Mouse (Mus musculus) T-helper 1 cell (primary cell): Measurements from ENCODE around the gene Mis18a.

Experiments used
- in situ Hi-C: fragments of 300-600 bp; cut with MboI, MseI; formaldehyde crosslinking; loops from one replicate; pipeline ENCODE4 v1.15.1; 2025; ENCODE audit warnings: high pct_unique_total_duplicates

Gene Mis18a

DNA sequence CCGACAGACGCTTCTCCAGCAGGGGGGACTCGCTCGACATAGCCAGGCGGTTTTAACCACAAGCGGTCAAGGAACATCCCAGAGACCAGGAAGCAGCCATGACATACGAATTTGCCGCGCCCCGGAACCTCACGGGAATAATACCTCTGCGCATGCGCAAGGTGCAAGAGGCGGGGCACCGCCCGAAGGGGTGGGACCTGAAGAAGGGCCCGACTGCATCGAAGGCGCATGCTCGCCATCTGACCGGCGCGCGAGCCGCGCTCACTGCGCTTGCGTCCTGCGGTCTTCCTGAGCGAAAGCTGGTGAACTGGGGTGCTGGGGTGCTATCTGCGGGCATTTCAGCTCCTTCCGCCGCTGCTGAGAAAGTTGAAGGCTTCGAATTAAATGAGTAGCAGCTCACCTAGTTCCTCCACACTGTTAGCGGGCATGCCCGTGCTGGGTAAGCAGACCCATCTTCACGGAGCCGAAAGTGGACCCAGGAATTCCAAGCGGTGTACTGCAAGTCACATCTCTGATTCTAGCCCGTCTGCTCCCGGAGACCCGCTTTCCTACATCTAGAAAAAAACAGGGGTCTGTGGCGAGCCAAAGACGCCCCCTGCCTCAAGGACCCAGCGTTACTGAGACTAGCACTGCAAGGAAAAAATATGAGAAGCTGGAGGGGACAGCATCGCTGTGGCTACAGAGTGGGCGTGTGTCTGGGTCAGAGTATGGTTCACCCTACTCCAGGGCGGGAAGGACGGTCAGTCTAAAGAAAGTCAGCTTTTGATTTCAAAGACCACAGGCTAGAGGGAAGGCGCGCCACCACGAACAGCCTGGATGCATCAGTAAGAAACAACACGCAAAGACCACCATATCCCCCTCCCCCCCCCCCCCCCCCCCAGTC lies at the start of gene Mis18a:
Gene Mis18a (minus strand): TSS at position 172 of the 883 bp plus-strand sequence.
- in situ Hi-C loops = no loop called here

DNA sequence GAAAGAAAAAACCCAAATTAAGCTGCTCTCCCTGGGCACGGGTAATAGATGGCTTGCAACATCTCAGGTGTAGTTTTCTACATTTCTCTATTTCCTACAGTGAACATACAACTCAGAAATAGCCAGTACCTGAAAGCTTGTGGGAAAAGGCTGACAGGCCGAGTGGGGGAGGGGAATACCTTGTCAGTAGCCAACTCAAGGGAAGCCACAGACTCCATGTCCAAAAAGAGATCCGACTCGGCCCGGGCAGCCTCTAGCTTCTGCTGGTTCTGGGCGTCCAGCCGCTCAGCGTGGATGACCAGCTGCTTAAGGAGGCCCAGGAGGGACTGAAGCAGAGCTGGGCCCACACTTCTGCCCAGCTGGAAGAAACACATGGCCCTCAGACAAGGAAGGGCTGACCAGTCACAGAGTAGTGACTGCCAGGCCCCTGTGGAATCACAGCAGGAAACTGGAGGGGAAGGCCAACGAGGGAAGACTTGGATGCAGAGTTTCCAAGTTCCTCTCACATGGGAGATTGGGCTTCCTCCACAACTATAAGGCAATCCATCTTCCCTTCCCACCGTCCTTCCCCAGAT lies 48.8 kb upstream of the Mis18a start:
- in situ Hi-C loops = no loop called here

DNA sequence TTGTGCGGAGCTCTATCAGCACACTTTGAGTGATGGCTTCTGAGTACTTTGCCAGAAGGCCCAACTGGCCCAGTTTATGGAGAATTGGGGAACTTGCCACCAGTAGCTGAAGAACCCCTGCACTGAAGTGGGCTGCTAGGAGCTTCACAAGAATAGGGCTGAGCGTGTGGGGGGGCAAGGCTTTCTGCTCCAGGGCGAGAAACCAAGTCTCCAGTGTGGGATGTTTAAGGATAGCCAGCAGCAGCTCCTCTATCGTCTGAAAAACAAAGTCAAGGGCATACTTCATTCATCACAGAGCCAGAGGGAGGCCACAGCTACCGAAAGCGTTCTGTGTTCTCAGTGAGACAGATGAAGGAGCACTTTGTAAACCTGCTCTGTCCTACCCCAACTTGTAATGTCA lies 47.4 kb upstream of the Mis18a start:
- in situ Hi-C loops = no loop called here

DNA sequence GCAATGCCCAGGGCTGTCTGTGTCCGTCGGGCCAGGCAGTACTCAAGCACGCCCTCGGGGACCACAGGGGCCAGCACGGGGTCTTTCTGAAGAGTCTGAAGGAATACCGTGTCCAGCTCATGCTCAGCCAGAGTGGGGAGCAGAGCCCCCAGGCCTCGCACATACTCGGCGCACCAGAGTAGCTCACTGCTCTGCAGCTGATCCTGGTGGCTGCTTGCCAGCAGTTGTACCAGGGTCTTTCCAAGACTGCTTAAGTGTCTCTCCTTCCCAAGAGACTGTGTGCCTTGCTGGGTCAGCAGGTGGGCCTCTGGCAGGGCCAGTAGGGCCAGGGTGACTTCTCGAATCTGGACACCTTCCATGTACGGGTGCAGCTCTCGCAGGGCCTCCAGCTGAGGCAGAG lies 47.0 kb upstream of the Mis18a start:
- in situ Hi-C loops = no loop called here

DNA sequence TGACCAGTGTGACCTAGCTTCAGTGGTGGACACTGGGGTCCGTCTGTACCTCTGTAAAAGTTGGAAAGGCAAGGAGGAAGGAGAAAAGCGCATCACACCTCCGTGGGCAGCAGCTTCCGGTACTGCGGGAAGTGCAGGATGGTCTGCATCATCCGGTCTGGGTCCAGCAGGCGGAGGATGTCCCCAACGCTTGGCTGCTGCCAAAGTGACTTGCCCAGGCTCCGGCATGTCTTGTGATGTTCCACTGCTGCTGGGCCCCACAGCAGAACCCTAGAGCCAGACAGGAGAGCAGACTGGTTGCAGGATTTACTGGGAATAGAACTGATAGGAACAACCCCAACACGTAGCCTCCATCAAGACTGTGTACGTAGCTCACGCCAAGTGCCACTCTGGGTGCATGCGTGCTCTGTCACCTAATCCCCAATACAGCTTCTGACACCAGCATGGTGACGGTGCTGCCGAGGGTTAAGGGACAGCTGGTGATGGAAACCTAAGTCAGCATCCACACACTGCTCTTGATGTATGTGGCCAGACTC lies 39.8 kb upstream of the Mis18a start:
- in situ Hi-C loops = no loop called here

DNA sequence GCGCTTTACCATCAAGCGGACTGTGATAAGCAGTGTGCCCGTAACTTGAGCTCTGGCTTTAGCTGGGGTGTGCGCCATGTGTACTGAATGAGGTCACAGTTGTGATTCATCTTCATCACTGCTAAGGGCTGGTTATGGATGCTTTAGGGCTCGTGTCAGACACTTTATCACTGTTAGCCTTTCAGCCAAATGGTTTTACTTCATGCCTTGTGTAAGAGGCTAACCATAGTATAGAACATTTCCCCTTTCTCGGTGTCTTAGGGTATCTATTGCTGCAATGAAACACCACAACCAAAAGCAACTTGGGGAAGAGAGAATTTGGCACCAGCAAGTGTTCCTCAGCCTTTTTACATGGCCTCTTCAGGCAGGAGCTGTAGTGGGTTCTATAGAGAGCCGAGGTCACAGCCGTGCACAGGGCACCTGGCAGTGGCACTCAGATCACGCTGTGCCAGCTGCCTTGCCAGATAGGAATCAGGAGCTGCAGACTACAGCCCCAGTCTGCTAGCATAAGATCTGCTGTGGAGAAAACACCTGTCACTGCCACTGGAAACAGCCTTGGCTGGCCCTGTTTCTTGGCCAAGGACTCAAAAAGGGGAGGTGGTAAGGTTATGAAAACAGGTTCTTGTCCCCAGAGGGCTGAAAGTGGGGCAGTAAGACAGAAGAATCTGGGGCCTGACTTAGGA lies 38.1 kb upstream of the Mis18a start:
- in situ Hi-C loops = no loop called here

DNA sequence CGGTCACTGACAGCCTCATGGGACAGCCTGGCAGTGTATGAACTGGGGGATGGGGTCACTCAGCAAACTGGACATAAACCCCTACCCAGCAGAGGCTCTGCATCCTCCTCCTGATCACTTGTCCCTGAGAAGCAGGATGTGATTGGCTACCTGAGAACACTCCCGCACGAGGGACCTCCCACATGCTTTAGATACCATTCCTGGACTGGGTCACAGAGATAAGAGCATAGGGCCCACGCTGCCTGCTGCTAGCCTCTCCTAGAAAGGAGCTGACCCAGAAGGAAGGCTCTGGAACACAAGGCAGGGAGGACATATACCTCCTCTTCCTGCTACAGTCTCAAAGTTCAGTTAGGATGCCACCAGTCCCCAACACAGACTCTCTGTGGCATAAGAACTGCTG lies 33.3 kb upstream of the Mis18a start:
- in situ Hi-C loops = no loop called here

DNA sequence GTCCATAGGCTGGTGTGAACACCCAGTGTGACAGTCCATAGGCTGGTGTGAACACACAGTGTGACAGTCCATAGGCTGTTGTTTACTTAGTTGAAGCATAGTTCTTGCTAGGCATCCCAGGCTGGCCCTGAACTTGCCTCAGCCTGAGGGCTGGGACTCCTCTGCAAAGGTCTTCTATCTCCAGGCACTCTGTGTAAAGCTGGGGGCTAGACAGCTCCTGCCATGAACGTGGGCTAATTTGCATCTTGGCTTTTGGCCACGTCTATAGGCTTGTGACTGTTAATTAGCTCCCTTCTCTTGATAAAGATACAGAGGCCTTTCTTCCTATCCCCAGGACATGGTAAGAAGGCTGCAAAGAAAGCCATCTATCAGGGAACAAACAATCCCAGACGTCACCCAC lies 32.1 kb upstream of the Mis18a start:
- in situ Hi-C loops = loop anchor here (10.0 kb wide), 1 partner anchor 525 kb away; no protein-coding TSS in a partner anchor

DNA sequence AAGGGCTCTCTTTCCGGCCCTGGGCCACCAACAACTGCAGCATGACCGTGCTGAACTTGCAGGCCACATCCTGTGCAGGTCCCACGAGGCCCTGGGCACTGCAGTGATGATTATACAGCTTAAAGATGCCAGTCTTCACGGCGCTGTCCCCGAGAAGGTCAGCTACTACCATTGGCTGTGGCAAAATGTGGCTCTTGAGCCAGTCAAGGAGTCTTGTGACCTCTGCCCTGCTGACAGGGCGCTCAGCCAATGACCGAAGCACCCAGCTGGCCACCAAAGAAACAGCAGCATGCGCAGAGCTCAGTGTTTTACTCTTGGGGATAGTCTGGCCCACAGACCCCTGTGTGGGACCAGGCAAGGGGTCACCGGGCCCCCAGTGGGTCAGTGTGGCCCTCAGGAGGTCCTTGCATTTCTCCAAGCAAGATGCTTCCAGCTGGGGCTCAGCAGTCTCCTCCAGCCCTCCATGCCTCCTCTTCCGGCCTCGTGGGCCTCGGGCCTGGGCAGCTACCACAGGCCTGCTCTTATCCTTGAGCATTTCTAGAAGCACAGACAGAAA lies 26.3 kb upstream of the Mis18a start:
- in situ Hi-C loops = loop anchor here (10.0 kb wide), 1 partner anchor 531 kb away; no protein-coding TSS in a partner anchor

DNA sequence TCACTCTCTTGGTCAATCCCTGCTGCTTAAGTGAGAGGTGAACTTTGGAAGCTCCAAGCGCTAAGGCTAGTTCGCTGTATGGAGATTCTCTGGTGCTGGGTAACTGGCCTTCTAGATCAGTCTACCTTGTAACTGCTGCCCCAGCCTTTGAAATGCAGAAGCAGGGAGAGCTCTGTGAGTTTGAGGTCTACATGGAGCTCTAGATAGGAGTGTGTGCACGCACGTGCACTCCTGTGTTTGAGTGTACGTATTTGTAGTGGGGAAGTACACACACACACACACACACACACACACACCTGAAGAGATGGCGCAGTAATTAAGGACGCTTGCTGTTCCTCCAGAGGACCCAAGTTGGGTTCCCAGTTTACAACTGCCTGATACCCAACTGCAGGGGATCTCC lies 21.0 kb upstream of the Mis18a start:
- in situ Hi-C loops = loop anchor here (5.0 kb wide), 1 partner anchor 59 kb away; no protein-coding TSS in a partner anchor

DNA sequence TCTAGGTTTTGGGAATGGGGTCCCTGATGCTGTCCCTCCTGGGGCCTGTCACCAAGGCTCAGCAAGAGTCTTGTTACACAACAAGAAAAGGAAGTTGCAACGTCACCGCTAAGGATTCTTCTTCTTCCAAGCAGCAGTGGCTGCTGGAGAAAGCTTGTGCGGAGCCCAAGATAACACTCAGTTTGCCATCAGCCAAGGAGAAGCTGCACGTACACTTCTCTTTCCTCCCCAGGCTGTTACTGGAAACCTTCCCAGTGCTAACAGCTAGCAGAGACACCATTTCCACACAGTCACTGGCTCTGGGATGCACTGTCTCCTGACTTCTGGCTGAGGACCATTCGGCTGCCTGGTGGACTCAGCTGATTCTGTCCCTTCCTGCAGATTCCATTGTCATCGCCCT lies 19.9 kb upstream of the Mis18a start:
- in situ Hi-C loops = loop anchor here (5.0 kb wide), 1 partner anchor 60 kb away; no protein-coding TSS in a partner anchor

DNA sequence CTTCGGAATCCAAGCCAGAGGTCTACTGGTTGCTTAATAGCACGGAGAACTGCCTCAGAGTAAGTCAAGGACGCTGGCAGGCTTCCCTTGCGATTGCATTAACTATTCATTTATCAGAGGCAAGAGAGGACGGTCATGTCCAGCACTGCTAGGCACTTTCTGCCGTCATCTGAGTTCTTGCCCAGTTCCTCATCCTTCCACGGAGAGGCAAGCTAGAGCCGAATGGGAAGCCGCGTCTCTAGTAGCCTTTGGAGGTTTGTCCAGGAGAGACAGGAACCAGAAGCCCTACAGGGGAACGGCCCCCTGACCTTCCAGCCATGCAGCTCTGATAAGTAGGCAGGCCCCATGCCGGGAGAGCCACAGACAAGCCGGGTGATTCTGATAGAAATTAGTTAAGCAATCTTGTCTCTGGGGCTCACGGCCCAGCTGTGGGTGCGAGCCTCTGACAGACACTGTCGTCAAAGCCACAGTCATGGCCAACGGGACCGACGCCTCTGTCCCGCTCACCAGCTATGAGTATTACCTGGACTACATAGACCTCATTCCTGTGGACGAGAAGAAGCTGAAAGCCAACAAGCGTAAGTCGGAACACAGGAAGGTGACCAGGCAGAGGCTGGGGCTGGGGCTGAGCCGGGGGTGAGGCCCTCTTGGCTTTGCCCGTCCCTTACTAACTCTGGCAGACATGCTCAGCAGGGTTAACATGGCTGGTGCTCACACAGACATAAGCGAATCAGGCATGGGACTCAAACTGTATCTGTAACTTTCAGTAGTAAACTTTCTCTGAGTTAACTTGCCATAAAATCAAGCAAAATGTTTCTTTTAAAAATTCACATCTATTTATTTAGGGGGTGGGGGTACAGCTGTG lies 11.1 kb upstream of the Mis18a start, which contains the start of gene Mrap:
Gene Mrap (plus strand): TSS at position 116 of the 865 bp plus-strand sequence.
- in situ Hi-C loops = loop anchor here (5.0 kb wide), 1 partner anchor 906 kb away; no protein-coding TSS in a partner anchor

DNA sequence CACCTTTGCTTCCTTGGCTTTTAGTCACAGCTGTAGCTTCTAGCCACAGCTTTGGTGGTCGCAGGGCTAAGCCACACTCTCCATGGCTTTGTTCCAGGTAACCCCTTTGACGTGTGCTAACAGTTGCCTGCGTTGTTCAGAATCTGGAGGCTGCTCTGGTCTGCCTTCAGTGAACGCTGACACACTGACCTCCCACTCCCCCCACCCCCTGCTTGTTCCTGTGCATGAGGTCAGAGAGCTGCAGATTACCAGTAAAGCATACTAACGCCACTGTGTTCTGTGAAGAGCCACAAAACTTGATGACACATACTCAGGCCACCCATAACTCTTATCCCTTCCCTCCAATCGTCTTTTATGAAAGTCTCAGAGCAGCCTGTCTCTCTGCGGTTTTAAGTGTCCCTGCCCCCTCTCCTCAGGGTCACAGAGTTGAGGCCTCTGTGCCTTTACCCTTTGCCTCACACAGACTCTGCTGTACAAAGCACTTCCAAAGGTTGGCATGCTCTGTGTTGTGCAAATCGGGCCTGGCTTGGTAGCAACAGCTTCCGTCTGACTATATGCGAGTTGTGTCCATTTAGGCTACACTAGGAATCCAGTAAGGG lies 9.6 kb upstream of the Mis18a start:
- in situ Hi-C loops = loop anchor here (5.0 kb wide), 1 partner anchor 904 kb away; no protein-coding TSS in a partner anchor

DNA sequence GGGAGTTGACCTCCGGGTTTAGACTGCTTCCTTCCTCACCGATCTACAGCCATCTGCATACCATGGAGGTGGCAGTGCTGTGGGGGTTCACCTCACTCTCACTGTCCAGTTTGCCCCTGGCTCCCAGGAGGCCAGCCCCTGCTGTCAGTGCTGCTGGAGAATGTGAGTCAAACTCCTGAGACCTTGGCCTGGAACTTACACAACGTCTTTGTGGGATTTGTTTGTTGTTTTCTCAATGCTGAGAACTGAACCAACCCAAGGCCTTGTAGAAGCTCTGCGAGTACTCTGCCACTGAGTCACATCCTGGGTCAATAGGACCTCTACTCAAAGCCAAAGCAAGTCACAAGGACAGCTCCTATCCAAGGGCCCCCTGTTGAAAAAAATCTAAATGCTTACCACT lies 8.4 kb upstream of the Mis18a start:
- in situ Hi-C loops = loop anchor here (5.0 kb wide), 1 partner anchor 903 kb away; no protein-coding TSS in a partner anchor

DNA sequence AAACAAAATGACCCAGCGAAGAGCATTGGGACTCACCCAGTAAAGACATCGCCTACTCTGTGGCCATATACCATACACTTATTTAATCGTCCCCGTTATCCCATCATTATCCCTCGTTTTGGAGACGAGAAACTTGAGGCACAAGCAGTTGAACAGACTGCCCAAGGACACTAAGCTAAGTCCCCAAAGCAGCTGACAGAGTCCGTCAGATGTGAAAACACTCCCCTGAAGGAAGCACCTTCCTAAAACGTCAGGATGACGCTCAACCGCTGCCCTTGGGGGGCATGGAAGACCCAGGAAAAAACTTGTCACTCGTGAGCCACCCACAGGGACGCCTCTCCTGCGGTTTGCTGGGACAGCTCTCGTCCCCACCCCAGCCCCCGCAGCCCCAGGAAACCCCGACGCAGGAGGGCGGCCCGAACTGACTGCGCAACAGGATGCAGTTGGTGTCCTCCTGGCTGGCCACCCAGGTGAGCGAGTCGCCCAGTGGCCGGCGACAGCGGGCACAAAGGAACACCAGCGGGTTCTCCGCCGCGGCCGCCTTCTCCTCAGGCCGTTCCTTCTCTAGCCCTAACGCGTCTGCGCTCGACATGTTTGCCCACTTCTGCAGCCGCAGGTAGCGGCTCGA lies 490 bp downstream of the Mis18a start:
- in situ Hi-C loops = no loop called here

DNA sequence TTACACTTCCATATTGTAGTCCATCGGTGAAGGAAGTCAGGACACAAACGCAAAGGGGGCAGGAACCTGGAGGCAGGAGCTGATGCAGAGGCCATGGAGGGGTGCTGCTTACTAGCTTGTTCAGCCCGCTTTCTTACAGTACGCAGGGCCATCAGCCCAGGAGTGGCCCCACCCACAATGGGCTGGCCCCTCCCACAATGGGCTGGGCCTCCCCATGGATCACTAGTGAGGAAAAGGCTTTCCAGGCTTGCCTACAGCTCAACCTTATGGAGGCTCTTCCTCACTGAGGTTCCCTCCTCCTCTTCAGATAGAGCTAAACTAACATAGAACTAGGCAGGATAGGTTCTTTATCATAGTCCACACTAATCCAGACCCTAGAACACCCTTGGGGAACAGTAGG lies 3.2 kb downstream of the Mis18a start:
- in situ Hi-C loops = no loop called here

DNA sequence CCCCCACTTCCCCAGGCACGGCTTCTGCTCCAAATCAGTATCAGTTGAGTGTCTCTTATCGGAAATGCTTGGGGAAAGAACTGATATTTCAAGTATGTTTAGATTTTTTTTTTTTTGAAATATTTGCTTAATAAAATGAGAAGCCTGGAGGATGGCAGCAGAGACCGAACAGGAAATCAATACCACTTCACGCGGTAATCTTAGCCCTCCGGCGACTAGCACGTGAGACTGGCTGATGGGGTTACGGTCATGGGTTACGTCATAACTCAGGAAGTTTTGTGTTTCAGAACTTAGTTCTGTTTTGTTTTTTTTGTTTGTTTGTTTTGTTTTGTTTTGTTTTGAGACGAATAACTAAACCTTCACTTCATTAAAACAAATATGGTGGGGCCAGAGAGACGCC lies 16.9 kb downstream of the Mis18a start:
- in situ Hi-C loops = no loop called here

DNA sequence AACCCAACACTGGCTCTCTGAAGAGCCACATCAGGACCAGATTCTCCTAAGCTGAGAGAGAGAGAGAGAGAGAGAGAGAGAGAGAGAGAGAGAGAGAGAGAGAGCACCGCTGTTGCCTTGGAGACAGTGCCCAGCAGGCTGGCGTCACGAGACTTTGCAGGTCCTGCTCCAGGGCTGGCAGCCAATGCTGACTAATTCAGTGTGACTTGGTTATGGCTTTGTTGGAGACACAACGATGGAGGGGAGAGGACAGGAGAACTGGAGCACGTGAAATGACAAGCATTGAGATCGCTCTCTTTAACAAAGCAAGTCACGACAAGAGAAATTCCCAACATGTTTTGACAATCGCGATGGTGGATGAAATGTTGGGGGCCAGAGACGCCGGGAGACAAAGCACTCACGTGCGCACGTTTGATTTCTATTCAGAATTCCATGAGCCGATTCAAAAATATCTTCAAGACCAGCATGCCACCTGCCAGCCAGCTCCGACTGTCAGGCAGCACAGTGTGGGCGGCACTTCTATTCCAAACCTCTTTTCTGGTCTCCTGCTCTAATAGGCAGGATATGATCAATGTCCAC lies 17.4 kb downstream of the Mis18a start:
- in situ Hi-C loops = loop anchor here (5.0 kb wide), 1 partner anchor 327 kb away; no protein-coding TSS in a partner anchor

DNA sequence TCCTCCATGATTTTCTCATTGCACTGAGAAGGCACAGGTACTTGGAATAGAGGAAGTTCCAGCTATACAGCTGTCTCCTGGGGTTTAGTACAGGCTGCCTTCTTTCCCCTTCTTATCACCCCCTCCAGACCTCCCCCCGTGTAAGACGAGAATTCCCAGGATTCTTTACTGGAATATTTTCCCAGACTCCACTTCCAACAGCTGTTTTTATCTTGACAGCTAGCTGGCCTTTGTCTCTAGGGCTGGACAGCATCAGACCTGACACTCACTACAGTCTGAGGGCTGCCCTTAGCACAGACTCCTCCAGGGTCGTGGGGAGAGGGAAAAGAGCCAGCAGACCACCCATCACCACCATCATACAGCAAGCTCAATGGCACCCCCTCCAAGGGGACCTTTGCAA lies 20.9 kb downstream of the Mis18a start:
- in situ Hi-C loops = loop anchor here (5.0 kb wide), 1 partner anchor 324 kb away; no protein-coding TSS in a partner anchor
